Mouse (Mus musculus): Measurements from ENCODE around the gene Atp6v1e1.

Atp6v1e1 gene

DNA sequence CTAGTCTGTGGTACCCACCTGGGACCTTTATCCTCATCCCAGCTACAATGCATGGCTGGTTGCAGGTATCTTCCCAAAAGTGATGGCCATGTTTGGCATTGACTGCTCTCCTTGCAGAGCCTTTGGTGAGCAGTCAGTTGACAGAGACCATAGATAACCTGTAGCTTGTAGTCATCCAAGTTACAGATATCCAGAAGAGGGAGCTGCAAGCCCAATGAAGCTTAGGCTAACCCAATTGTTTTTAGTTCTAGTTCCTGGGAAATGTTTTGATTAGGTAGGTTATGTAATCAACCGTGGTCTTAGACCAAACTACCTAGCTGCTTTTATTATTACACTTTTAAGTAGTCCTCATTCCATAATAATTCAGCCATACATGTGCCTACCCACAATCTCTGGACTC is 51.2 kb downstream of the Atp6v1e1 start:
- no peak for DNase-seq (ENCODE audit: low read depth, low spot score)

DNA sequence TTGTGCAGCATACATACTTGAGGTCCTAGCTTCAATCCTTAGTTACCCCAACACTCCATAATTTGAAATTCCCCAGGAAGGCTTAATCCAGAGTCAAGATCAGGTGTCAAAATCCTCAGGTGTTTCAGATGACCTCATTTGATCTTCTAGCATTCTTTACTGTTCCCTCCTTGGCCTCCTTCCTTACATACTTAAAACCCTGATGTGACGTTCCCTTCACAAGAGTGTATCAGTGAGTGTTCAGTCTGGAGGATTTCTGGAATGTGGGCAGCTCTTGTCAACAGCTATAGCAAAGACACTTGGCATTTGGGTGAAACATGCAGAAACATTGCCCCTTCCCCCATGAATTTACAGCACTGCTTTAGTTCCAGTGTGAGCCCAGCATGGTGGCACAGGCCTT is 52.6 kb downstream of the Atp6v1e1 start:
- no peak for DNase-seq (ENCODE audit: low read depth, low spot score)

DNA sequence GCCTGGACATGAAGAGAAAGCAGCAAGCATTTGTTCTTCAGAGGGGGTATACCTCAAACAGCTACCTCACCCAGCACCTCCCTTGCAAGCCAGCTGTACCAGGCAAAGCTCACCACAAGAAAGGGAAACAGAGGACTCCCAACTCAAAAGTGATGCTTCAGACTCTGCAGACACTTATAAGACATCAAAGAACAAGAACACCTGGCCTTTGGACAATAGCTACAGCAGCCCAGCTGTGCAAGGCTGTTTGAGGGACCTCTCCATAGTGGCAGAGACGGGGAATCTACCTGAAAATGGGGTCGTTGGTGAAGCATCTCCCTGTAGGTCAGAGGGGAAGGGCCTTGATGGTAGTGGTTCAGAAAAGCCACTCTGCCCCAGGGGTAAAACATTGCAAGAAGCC is 61.4 kb downstream of the Atp6v1e1 start:
- DNase-seq (ENCODE audit: low read depth, low spot score), result no peak

DNA sequence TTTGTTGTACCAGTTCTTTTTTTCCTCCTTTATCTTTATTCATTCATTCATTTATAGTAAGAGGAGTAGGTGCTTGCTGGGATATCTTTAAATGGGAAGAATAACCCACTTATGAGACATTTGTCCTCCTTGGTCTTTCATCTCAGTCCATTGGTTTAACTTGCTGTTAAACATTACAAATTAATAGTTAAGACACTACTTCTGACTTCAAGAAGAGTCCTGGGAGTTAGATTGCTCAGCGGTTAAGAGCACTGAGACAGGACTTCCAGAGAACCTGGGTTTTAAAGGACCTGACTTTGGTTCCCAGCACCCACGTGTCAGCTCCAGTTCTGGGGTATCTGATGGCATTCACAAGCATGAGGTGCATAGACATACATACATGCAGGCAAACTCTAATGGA is 76.2 kb downstream of the Atp6v1e1 start:
- DNase-seq (ENCODE audit: low read depth, low spot score), result no peak

Data from brain, adult 2 months (tissue).